Mouse (Mus musculus): Measurements from ENCODE around the gene Otub2.

DNA sequence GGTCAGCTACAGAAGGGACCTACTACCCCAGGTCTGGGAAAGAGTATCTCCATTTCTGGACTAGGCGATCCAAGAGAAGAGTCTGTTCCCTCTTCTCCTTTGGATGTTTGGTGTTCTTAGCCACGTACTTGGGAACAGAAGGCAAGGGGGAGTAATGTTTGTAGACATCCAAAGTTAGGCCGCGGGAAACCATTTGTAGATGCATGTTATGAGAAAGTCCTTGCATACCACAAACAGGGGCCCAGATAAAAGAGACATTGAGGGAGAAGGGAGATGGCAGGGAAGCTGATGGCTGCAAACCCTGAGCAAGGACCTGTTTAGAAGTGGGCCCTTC, 32.1 kb upstream of the Otub2 start:
- TF ChIP-seq CTCF (IDR thresholded peaks at IDR 0.05 in 2 of 3, conservative IDR thresholded peaks at IDR 0.05 in 1 of 3; ENCODE audit: control insufficient read depth in 1 of 3, insufficient read depth in 1 of 3, low read depth in 2 of 3, low read length in 3 of 3, poor library complexity in 1 of 3, severe bottlenecking in 1 of 3) (no peak), POLR2A (IDR thresholded peaks at IDR 0.05; ENCODE audit: control insufficient read depth in 1 of 2, insufficient read depth in 1 of 2, low read depth in 1 of 2, low read length in 2 of 2, poor library complexity in 1 of 2) (no peak), EP300 (IDR thresholded peaks at IDR 0.05; ENCODE audit: low read depth in 1 of 2, low read length in 2 of 2) (no peak), ETS1 (IDR thresholded peaks at IDR 0.05; ENCODE audit: low read depth, low read length) (no peak), CHD2 (IDR thresholded peaks at IDR 0.05; ENCODE audit: low read length) (no peak), GABPA (IDR thresholded peaks at IDR 0.05; ENCODE audit: low read depth, low read length) (no peak), USF2 (IDR thresholded peaks at IDR 0.05; ENCODE audit: borderline replicate concordance in 1 of 2, insufficient read depth in 1 of 2, low read depth in 1 of 2, low read length in 2 of 2) (no peak)

Measured in MEL (cell line).